Mouse (Mus musculus) testis, postnatal 14 days (tissue): ENCODE results near the gene Elovl6.

ENCODE experiments used
- DNase-seq: peaks from one replicate; pipeline ENCODE4 v3.0.0; 2021; ENCODE audit warnings: low spot score

Gene Elovl6

DNA sequence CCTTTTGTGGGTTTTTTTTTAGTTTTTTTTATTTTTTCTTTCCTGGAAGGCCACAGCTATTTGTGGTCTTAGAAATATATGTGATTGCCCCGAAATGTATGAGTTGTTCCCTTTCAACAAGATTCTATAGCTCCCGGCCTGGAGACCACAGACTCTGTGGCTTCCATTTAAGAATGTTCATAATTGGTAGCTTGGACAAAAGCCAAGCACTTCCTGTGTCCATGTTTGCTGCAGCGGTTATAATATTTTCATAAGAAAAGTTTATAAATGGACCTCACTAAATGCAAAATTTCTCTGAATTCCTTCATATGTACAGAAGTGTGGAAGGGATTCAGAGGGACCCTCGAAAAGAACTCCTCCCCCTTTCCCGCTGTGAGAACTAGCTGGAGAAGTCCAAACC lies 114.6 kb downstream of the Elovl6 start:
- no peak for DNase-seq

DNA sequence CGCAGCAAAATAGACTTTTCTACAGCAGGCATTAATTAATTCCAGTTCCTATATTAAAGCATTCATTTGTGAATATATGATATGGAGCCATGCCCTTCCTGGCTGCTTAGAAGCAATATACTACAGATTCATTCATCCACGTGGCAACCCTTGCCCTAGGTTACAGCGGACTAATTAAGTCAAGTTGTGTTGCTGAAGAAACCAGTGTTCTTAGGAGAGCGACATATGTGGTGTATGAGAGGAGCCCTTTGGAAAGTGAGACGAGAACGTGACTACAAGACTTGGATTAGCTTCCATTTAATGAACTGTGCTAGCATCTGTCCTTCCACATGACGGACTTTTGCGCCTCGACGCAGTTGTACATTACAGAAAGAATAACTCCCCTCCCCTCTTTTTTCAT lies 115.2 kb downstream of the Elovl6 start:
- no peak for DNase-seq

DNA sequence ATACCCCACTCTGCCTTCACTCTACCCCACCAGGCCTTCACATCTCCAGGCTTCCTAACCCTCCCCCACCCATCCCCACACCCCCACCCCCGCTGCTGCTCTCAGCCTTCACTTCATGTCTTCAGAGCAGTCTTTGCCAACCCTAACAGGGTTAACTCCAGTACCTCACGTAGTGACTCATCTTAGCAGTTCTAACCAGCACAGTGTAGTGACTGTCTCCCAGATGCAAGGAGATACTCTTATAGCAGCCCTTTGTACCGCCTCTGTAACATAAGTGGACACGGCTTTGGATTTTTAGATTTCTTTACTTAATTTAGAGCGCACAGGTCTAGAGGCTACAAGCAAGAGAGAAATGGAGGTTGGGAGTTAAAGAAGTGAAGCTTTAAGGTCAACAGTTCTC lies 116.4 kb downstream of the Elovl6 start:
- DNase-seq: no peak

DNA sequence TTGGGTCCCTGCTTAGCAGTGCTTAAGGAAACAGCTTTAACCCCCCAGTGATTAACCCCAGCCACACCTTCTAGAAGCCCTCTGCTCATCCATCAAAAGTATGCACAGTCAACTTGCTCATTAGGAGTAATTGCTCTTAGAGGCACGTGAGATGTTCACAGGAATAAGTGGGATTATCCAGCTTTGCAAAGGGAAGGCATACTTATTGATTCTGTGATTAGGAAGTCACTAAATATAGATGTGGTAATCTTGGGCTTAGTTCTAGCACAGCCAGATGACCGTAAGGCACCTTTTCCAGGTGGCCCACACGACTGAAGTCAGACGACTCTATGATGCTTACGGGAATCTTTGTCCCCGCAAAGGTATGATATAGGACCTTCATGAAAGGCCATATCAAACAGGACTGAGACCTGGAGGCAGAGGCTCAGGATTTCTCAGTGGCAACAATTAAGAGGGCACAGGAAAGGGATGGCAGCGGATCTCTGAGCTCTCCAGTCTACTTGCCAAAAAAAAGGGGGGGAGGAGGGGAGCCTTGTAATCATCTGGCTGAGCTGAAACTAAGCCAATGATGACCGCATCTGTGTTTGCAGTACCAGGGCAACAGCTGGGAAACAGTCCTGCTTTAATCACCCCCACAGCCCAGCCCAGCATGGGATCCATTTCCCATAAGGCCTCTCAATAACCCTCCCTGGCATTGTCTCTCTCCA lies 117.6 kb downstream of the Elovl6 start:
- DNase-seq: no peak

- no peak for DNase-seq
Observed at GRCm38 (mm10) chr3:129650293-129650612, 118.1 kb downstream of the Elovl6 start.

DNA sequence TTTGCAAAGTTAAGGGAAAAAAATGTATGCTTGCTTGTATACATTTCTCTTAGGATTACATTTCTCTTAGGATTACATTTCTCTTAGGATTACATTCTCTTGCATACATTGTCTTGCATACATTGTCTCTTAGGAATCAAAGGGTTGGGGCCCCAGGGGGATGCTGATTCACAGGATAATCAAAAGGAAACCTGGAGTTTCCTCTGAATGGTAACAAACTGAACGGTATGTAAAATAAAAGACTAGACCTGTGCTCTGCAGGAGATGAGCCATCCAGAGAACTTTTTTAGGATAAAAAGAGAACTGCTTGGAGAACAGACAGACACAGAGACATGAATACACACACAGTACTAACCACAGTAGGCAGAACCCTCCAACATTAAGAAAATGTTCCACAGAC lies 118.8 kb downstream of the Elovl6 start:
- no peak for DNase-seq

- DNase-seq: no peak
Observed at GRCm38 (mm10) chr3:129651765-129652164, 119.6 kb downstream of the Elovl6 start.

DNA sequence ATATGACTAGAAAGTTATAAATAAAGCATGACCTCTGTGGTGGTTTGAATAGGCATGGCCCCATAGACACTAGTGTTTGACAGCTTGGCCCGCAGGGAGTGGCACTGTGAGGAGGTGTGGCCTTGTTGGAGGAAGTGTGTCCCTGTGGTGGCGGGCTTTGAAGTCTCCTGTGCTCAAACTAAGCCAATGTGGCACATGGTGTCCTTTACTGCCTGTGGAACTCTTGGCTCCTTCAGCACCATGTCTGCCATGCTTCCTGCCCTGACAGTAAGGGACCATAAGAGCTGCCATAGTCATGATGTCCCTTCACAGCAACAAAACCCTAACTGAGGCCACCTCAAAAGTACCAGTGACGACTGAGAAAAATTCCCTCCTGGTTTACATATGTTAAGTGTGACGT lies 120.3 kb downstream of the Elovl6 start:
- no peak for DNase-seq

- no peak for DNase-seq
Observed at GRCm38 (mm10) chr3:129656540-129656939, 124.4 kb downstream of the Elovl6 start.

DNA sequence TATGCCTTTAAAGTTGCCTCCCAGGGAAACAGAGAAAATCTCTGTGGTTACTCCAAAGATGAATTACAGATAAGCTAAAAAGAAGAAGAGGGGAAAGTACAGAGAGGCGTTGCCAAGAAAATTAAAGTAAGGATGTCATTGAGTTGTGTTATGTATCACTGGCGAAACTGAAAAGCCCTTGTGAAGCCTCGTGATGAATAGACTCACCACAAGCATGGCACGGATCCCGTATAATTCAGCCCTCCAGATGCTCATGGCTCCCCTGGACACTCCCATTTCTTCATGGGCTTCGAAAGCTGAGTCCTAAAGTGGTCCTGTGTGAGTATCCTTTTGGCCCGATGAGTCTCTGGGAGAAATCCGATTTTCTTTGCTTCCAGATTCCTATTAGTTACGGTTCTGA lies 125.1 kb downstream of the Elovl6 start:
- DNase-seq: no peak

DNA sequence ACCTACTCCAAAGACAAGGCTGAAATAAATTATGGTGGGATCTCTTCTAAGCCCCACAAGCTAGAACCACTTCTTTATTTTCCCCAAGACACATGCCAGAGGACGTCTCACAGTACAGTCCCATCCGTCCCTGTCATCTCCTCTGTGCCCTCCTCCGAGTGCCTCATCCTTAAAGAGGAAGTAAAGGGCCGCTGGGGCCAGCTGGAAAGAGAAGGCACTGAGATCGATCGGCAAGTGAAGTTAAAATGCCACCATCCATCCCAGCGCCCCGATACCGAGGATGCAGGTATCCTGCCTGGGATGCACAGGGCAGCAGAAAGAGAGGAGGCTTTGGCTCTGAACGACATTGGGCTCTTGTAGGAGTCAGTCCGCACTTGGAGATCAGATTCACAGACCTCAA lies 125.6 kb downstream of the Elovl6 start:
- DNase-seq: no peak

DNA sequence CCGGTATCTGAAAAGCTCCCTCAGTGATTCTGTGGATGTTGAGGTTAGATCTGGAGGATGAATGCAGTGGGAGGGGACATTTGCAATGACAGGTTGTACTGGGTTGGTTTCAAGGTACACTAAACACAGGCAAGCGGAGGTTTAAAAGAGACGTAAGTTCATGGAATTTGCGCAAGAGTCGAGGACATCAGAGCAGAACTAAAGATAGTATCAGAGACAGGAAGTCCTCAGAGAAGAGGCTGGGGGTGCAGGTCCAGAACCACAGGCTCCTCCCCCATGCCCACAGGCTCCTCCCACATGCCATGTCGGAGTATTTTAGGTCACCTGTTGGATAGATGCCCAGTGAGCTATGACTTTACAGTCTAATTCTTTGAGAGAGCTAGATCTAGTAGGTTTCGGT lies 126.6 kb downstream of the Elovl6 start:
- no peak for DNase-seq

DNA sequence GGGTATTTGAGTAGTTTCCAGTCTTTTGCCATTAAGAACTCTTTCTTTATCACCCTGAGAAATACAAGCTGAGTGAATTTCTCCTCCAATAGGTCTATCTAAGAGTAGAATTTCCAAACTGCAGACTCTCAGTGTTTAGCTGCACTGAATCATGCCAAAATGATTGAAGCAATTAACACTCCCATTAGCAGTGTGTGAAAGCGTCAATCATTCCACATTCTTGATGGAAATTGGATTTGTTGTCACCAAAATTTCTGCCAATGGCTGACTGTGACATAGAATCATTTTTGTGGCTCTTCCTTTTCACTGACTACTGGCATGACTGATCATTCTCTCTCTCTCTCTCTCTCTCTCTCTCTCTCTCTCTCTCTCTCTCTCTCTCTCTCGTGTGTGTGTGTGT lies 131.8 kb downstream of the Elovl6 start:
- DNase-seq: no peak

- DNase-seq: no peak
Observed at GRCm38 (mm10) chr3:129675923-129676322, 143.8 kb downstream of the Elovl6 start.

DNA sequence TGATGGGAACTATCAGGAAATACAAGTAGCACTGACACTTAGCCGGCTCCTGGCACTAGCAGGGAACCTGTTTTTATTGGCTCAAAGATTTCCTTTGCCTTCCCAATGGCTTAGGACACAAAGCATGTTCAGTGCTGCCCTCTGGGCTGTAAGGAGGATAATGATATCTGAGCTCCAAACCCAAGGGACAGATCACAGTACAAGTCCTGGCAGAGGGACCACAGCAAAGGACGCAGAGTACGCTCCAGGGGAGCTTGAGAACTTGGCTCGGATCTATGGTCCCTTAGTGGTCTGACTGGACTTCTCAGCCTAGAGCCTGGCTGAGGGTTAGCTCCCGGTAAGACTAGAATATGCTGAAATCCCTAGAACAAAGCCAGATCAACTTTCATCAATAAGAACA lies 148.1 kb downstream of the Elovl6 start:
- DNase-seq: peak; percentile 19

DNA sequence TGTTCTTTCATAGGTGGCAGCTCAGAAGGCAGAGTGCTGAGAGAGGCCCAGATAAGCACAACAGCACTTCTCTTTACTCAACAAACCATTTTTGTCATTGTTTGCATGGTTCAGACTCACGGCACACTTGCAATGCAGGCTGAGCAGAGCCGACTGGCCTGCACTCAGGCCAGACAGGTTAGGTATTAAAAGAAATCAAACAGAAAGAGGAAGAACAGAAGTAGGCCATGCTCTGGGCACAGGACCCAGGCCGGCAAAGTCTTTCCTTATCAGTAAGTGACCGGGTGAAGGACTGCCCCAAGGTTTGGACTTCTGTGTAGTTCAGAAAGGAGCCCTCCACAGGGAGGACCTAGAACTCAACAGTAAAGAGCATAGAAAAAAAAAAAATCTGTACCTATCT lies 149.7 kb downstream of the Elovl6 start:
- DNase-seq: no peak

GRCm38 (mm10) chr3:129682389-129682788 lies 150.2 kb downstream of the Elovl6 start:
- no peak for DNase-seq

DNA sequence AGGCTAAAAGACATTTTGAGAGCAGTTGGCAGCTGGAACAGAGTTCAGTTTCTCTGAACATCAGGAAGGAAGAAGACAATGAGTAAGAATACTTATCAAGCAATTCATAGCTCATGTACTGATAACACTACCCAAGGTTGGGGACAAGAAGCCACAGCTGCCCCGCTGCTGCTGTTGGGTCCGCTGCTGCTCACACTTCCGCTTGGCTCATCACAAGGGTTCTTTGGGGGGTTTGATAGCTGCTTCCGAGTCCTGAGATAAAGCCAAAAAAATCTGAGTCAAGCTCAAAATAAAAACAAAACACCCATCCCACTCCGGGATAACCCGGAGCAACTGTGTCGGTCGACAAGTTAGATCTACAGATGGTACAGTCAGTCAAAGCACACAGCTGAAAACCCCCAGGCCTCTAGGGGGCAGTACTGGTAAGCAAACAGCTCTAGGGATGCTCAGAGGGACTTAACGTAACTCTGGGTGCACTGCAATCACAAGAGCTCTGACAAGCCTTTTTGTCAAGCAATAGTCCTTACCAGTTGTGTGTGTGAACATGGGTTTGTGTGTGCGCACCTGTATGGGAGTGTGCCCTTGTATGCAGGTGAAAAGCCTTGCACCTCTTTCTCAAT lies 151.0 kb downstream of the Elovl6 start:
- no peak for DNase-seq

DNA sequence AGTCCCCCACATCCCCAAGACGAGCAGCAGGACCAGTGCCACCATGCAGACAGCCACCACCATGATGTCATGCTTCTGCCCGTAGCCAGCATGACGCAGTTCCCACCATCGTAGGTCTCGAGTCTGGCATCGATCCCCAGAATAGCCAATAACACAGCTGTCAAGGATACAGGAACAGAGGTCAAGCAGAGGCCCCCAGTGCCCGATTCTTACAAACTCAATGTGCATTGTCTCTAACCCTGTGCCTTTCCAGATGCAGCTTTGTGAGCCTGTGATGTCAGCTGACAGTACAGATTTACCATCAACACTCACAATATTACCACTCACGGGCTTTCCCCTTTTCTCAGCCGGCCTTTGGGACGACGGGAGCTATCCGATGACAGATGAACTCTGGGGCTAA lies 154.0 kb downstream of the Elovl6 start:
- no peak for DNase-seq

DNA sequence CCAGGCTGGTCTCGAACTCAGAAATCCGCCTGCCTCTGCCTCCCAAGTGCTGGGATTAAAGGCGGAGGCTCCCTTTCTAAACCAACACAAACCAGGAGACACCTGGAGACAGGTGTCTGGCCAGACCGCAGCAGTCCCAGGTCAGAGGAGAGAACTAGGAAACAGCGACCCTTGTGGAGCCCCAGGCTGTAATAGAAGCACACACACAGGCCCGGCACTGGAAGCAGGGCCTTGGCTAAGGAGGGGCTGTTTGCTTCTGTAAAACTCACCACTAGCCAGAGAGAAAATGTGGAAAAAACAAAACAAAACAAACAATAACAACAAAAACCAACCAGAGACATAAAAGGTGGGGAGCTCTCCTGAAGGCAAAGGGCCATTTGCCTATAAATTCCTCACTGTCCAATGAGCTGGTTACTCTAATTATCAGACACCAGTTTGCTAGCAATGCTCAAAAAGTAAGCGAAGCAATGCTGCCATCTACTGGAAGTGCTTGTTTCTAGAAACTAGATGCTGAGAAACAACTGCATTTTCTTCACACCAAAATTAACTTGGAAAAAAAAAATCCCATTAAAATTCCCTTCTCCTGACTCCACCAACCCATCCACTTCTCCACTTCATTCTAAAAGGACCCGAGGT lies 154.7 kb downstream of the Elovl6 start:
- no peak for DNase-seq

DNA sequence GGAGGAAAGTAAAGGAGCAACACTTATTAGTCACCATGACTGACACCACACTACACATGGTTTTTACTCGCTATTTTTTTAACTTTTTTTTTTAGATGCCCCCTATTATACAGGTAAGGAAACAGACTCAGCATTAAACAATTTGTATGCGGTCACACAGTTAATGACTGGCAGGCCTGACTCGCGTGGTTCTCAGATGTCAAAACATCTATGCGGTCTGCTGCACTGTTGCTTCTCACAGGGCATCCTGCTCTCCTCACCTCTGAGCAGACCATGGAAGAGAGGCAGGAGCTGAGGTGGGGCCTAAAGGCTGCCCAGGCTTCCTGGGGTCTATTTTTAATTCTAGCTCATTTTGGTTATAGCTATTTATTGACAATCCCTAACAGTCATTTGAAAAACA lies 155.3 kb downstream of the Elovl6 start:
- DNase-seq: no peak
